Mouse (Mus musculus) cerebellum, adult 2 months (tissue): Measurements from ENCODE around the gene Rnf144b.

Experiments
- CTCF ChIP-seq: fragments of 200-500 bp; IDR thresholded peaks from 2 replicates; pipeline ENCODE4 v1.5.1; 2011; ENCODE audit warnings: low read depth, mild to moderate bottlenecking, control low read depth, low read length, moderate library complexity, borderline replicate concordance; ENCODE audit not compliant: insufficient read depth
- POLR2A ChIP-seq: fragments of 200-500 bp; IDR thresholded peaks from 2 replicates; pipeline ENCODE4 v1.6.1; 2011; ENCODE audit warnings: low read length, control low read depth, borderline replicate concordance; ENCODE audit not compliant: insufficient read depth

- no peak for TF ChIP-seq POLR2A
- TF ChIP-seq CTCF: no peak
These were observed 159.8 kb downstream of the Rnf144b start for GRCm38 (mm10) chr13:47282221-47282620.
